Mouse (Mus musculus) cerebellum, adult 2 months (tissue): ENCODE data around the gene Fkbp1b.

ENCODE experiments used
- CTCF ChIP-seq: fragments of 200-500 bp; IDR thresholded peaks from 2 replicates; pipeline ENCODE4 v1.5.1; 2011; ENCODE audit warnings: low read depth, mild to moderate bottlenecking, control low read depth, low read length, moderate library complexity, borderline replicate concordance; ENCODE audit not compliant: insufficient read depth
- POLR2A ChIP-seq: fragments of 200-500 bp; IDR thresholded peaks from 2 replicates; pipeline ENCODE4 v1.6.1; 2011; ENCODE audit warnings: low read length, control low read depth, borderline replicate concordance; ENCODE audit not compliant: insufficient read depth

- no peak for TF ChIP-seq CTCF
- no peak for TF ChIP-seq POLR2A
Measured at GRCm38 (mm10) chr12:4873531-4873930, 32.1 kb upstream of the Fkbp1b start.
